Mouse (Mus musculus) embryo, embryonic 10 days (tissue): ENCODE results near the gene Satb2.
"Not testable (repeated sequence)": the region's sequence is repeated elsewhere in the genome, so short reads cannot be mapped to it uniquely, and the experiment has no call there.

Source experiments
- DNase-seq: peaks from one replicate; pipeline ENCODE4 v3.0.0-alpha.2; 2015; ENCODE audit warnings: low spot score

The Satb2 gene

GRCm38 (mm10) chr1:56833984-56834900 lies 144.2 kb downstream of the Satb2 start:
- DNase-seq: no peak

GRCm38 (mm10) chr1:56833307-56833706 lies 145.1 kb downstream of the Satb2 start:
- peak; percentile 75 for DNase-seq

GRCm38 (mm10) chr1:56832738-56833137 lies 145.7 kb downstream of the Satb2 start:
- no peak for DNase-seq

- no peak for DNase-seq
Measured at GRCm38 (mm10) chr1:56822735-56823134, 155.7 kb downstream of the Satb2 start.

- no peak for DNase-seq
Measured at GRCm38 (mm10) chr1:56822025-56822424, 156.4 kb downstream of the Satb2 start.

- DNase-seq: no peak
Measured at GRCm38 (mm10) chr1:56813506-56813905, 164.9 kb downstream of the Satb2 start.

- no peak for DNase-seq
Measured at GRCm38 (mm10) chr1:56812961-56813360, 165.5 kb downstream of the Satb2 start.

GRCm38 (mm10) chr1:56811486-56811885 lies 167.0 kb downstream of the Satb2 start:
- DNase-seq: no peak

GRCm38 (mm10) chr1:56806006-56806405 lies 172.4 kb downstream of the Satb2 start:
- DNase-seq: no peak

- DNase-seq: no peak
Measured at GRCm38 (mm10) chr1:56800611-56801010, 177.8 kb downstream of the Satb2 start.

- DNase-seq: no peak
Measured at GRCm38 (mm10) chr1:56795016-56795608, 183.3 kb downstream of the Satb2 start.

- DNase-seq: no peak
Measured at GRCm38 (mm10) chr1:56789641-56790040, 188.8 kb downstream of the Satb2 start.

GRCm38 (mm10) chr1:56782139-56782538 lies 196.3 kb downstream of the Satb2 start:
- DNase-seq: not testable (repeated sequence)

- no peak for DNase-seq
Measured at GRCm38 (mm10) chr1:56764205-56764604, 214.2 kb downstream of the Satb2 start.

GRCm38 (mm10) chr1:56761512-56761911 lies 216.9 kb downstream of the Satb2 start:
- no peak for DNase-seq

GRCm38 (mm10) chr1:56753283-56753682 lies 225.2 kb downstream of the Satb2 start:
- peak; percentile 7 for DNase-seq

- DNase-seq: no peak
Measured at GRCm38 (mm10) chr1:56750693-56751092, 227.8 kb downstream of the Satb2 start.

- DNase-seq: no peak
Measured at GRCm38 (mm10) chr1:56749629-56750311, 228.7 kb downstream of the Satb2 start.

- no peak for DNase-seq
Measured at GRCm38 (mm10) chr1:56748876-56749493, 229.5 kb downstream of the Satb2 start.
